19 mouse cellular contexts compared by ENCODE assay signal in genomic region chr9:64775491-64775890, GRCm38 (mm10). TPM values are rescaled to one million over a fixed set of nuclear protein-coding genes. Genes with fewer than 3 reads are reported as not detected.
DNase-seq lines count a peak whose midpoint lies in the region; ATAC-seq and TF ChIP-seq lines count a peak whose summit lies in the region.
"Had no signal": no experiment of that assay in that cellular context is flagged by ENCODE, and none has a peak within 500 bp of the region (broad histone marks: within the 10 kb centered on the region; RNA-seq: fewer than 3 reads in every experiment).

No protein-coding gene starts in this region.

- no peak overlapping the region for H3K4me2 ChIP-seq in heart, embryonic 16.5 days (ENCODE audit: low read depth, low read length)
- no peak overlapping the region for H3K4me2 ChIP-seq in liver, embryonic 12.5 days
- H3K4me2 ChIP-seq: embryonic facial prominence, embryonic 13.5 days; neural tube, embryonic 12.5 days had no signal

- ATAC-seq in heart, embryonic 16.5 days (replicated peaks; ENCODE audit: extremely low read depth, insufficient read depth, low FRiP score): no peak
- ATAC-seq in liver, embryonic 12.5 days: no peak
- ATAC-seq: forebrain, embryonic 14.5 days; inflammation-experienced regulatory T-cells, adult 6 months had no signal

- no peaks in the 10 kb centered on the region for H3K9me3 ChIP-seq in heart, embryonic 16.5 days (replicated peaks; ENCODE audit: control insufficient read depth, low read length)
- H3K9me3 ChIP-seq in liver, embryonic 12.5 days (replicated peaks): no peaks in the 10 kb centered on the region
- H3K9me3 ChIP-seq: embryonic facial prominence, embryonic 13.5 days; neural tube, embryonic 12.5 days had no signal

- TF ChIP-seq CTCF in bone marrow macrophage, adult 2 months (IDR thresholded peaks at IDR 0.05; ENCODE audit: low read depth, low read length): no peak

- H3K36me3 ChIP-seq in heart, embryonic 16.5 days (ENCODE audit: control insufficient read depth, insufficient read depth): no peaks in the 10 kb centered on the region
- H3K36me3 ChIP-seq in liver, embryonic 12.5 days: no peaks in the 10 kb centered on the region
- H3K36me3 ChIP-seq: embryonic facial prominence, embryonic 13.5 days; neural tube, embryonic 12.5 days had no signal

- no peak for DNase-seq in heart, postnatal 10 days
- no peak for DNase-seq in liver
- no peak for DNase-seq in testis, postnatal 10 days (ENCODE audit: low spot score)
- DNase-seq: adrenal gland, adult 2 months; cerebellum, postnatal 10 days; gastrocnemius, postnatal 10 days; kidney, adult 8-10 months; kidney, postnatal 14 days; thymus, adult 18-20 months; thymus, postnatal 4 days had no signal

- H3K4me3 ChIP-seq in heart, embryonic 16.5 days (ENCODE audit: low read length): no peak overlapping the region
- no peak overlapping the region for H3K4me3 ChIP-seq in liver, embryonic 12.5 days
- H3K4me3 ChIP-seq in bone marrow macrophage, adult 2 months (ENCODE audit: insufficient read depth, low read length): no peak overlapping the region
- H3K4me3 ChIP-seq in brown adipose tissue, adult 24 weeks (ENCODE audit: insufficient read depth, low read depth, low read length): no peak overlapping the region
- H3K4me3 ChIP-seq: embryonic facial prominence, embryonic 13.5 days; neural tube, embryonic 12.5 days had no signal

- H3K27ac ChIP-seq in heart, embryonic 16.5 days (ENCODE audit: low read length): peak overlapping the region; percentile 59
- peak overlapping the region; percentile 49 for H3K27ac ChIP-seq in liver, embryonic 12.5 days
- peak overlapping the region; percentile 49 for H3K27ac ChIP-seq in bone marrow macrophage, adult 2 months (ENCODE audit: insufficient read depth, low read depth, low read length)
- 0 out of 2 replicates have a peak overlapping the region, but pooled peaks have one; percentile 23 for H3K27ac ChIP-seq in brown adipose tissue, adult 24 weeks (replicated peaks; ENCODE audit: low read depth, low read length)
- H3K27ac ChIP-seq: embryonic facial prominence, embryonic 13.5 days; neural tube, embryonic 12.5 days had no signal

- WGBS in heart, embryonic 16.5 days: 59% methylated on average over 4 of the region's 4 CpGs
- 50% methylated on average over 4 of the region's 4 CpGs for WGBS in liver, embryonic 12.5 days (ENCODE audit: insufficient replicate concordance)

- intact Hi-C loops in heart, postnatal 10 days (cut with DNase I): loop anchor here (5.0 kb wide), 2 partner anchors 37 to 87 kb away; partner anchors contain the start of gene Dennd4a

- H3K27me3 ChIP-seq in heart, embryonic 16.5 days (ENCODE audit: control insufficient read depth, insufficient read depth, low read length): no peaks in the 10 kb centered on the region
- H3K27me3 ChIP-seq in liver, embryonic 12.5 days (replicated peaks): no peaks in the 10 kb centered on the region
- H3K27me3 ChIP-seq: embryonic facial prominence, embryonic 13.5 days; neural tube, embryonic 12.5 days had no signal

- H3K4me1 ChIP-seq in heart, embryonic 16.5 days (ENCODE audit: control insufficient read depth, insufficient read depth, low read length): peaks cover 18% of the 10 kb centered on the region
- H3K4me1 ChIP-seq in liver, embryonic 12.5 days: peaks cover 27% of the 10 kb centered on the region
- H3K4me1 ChIP-seq in bone marrow macrophage, adult 2 months (ENCODE audit: control insufficient read depth, insufficient read depth, low read length): peaks cover 28% of the 10 kb centered on the region
- peaks cover 7% of the 10 kb centered on the region for H3K4me1 ChIP-seq in brown adipose tissue, adult 24 weeks (ENCODE audit: control insufficient read depth, insufficient read depth, insufficient read length, low read length)

- H3K9ac ChIP-seq in heart, embryonic 16.5 days (ENCODE audit: low read length): no peak overlapping the region
- no peak overlapping the region for H3K9ac ChIP-seq in liver, embryonic 12.5 days
- H3K9ac ChIP-seq: embryonic facial prominence, embryonic 13.5 days; liver, embryonic 14.5 days; neural tube, embryonic 12.5 days had no signal

- TF ChIP-seq POLR2A in bone marrow macrophage, adult 2 months (IDR thresholded peaks at IDR 0.05; ENCODE audit: borderline replicate concordance, low read depth, low read length): no peak

RNA-seq across cellular contexts. Expression of gene Dennd4a, which starts 35.6 kb away (rescaled TPM):
- 5.4 and 6.0 TPM in 2 replicates for polyA plus RNA-seq in heart, embryonic 16.5 days (2015; fragmentation: Nextera tagmentation; extraction: Ambion mirVana)
- total RNA-seq in heart, postnatal 10 days (2021): 10 to 100 TPM; 11.8 to 12.0 TPM
- polyA plus RNA-seq in liver, embryonic 12.5 days (2016; fragmentation: Nextera tagmentation; extraction: Ambion mirVana): 32.6 and 32.7 TPM in 2 replicates
- polyA plus RNA-seq in bone marrow macrophage, adult 2 months (2012; ENCODE audit: insufficient read depth, insufficient read length, missing spikeins): 14.9 and 18.3 TPM in 2 replicates
- 11.0 and 24.6 TPM in 2 replicates for polyA plus RNA-seq in brown adipose tissue, adult 24 weeks (2012; ENCODE audit: insufficient read depth, insufficient read length, missing spikeins)

RNA-seq across cellular contexts. Expression of gene Rab11a, which starts 37.9 kb away (rescaled TPM):
- polyA plus RNA-seq in heart, embryonic 16.5 days (2015; fragmentation: Nextera tagmentation; extraction: Ambion mirVana): 287 and 335 TPM in 2 replicates
- 100 to 1,000 TPM; 274 to 276 TPM for total RNA-seq in heart, postnatal 10 days (2021)
- polyA plus RNA-seq in liver, embryonic 12.5 days (2016; fragmentation: Nextera tagmentation; extraction: Ambion mirVana): 240 and 248 TPM in 2 replicates
- 349 and 394 TPM in 2 replicates for polyA plus RNA-seq in bone marrow macrophage, adult 2 months (2012; ENCODE audit: insufficient read depth, insufficient read length, missing spikeins)
- polyA plus RNA-seq in brown adipose tissue, adult 24 weeks (2012; ENCODE audit: insufficient read depth, insufficient read length, missing spikeins): 141 and 169 TPM in 2 replicates
